Mouse (Mus musculus): ENCODE measurements around the gene Uso1. TPM values are rescaled to one million over a fixed set of nuclear protein-coding genes. Genes with fewer than 3 reads are reported as not detected.
A peak's percentile ranks its signal among the peaks of the same experiment; 100 is the strongest.

Gene Uso1
- 10 to 100 TPM; 75.5 to 85.8 TPM for total RNA-seq (2021)
- long read RNA-seq, experiment 1, transcript Uso1-201 (24 exons, 3,898 nt) = major isoform, 33 of 89 reads
- long read RNA-seq, experiment 1, partial matches to known transcripts = 8 of 89 reads
- long read RNA-seq, experiment 1, other reads (novel, unspliced or antisense) = 45 of 89 reads
- long read RNA-seq, experiment 2, transcript Uso1-201 (24 exons, 3,898 nt) = major isoform, 35 of 130 reads
- long read RNA-seq, experiment 2, partial matches to known transcripts = 5 of 130 reads
- long read RNA-seq, experiment 2, other reads (novel, unspliced or antisense) = 88 of 130 reads

DNA sequence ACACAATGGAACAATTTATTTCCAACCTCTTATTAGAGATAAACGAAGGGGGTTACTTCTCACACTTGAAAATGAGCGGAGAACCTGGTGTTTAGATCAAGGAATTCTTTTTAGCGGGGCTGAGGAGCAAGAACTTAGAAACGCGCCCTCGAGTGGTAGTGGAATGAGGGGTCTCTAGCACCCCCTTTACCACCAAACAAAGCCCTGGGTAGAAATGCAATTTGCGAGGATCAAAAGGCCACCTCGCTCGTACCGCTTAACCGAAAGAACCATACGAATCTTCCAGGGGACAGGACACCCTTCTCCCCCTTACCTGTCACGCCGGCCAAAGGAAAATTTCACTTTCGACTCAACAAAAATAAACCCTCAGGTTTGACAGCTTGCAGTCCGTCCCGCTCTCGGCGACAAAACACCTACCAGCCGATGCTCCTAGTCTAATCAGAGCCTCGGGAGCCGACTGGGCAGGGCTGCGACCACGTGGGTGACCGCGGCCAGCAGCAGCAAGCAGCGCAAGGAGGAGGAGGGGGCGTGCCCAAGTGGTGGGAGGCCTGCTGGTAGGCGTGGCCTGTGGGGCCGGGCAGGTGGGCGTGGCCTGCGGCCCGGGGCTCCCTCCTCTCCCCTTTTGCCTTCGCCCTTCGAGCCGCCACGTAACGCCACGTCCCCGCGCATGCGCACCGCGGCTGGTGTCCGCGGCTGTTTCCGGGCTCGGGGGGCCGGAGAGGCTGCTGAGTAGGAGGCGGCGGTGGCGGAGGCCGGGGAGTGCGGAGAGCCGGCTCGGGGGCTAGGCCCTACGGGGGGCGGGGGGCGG lies at the start of gene Uso1:
TSS of gene Uso1 (plus strand) at position 700 of the 808 bp plus-strand sequence.
- peak; percentile 99 to 100 for DNase-seq (ENCODE audit: low spot score in 2 of 2)

DNA sequence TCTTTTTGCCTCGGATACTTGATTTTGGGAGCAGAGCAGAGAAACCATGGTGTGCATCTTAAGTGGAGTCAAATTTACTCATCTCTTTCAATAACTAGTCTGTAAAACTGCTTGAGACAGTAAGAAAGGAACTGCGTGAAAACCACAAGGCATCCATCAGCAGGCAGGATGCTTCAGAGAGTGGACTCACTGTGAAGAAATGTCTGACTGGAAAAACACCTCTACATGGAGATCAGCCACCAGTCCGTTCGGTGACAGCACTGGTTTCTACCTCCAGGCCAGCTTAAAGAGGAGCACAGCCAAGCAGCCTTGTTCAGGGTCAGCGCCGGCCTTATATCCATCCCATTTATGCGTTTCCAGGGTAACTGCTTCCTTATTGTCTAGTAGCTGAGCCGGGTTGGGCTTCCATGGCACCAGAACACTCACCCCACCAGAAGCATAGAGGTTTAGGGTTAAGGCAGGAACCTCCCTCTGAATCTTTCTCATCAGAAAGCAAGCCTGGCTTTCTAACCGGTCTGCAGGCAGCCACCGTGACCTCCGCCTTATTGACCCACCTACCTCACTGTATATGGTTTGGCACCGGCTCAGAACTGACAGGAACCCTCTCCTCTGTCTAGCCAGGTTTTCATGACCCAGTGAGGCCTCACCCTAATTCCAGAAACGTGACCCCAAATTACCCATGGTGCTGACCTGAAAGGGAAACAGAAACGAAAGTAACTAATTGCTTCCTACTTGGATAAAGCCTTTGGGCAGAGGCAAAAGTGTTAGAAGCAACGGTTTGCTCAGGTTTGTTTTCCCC lies 44.3 kb upstream of the Uso1 start:
- DNase-seq (ENCODE audit: low spot score in 2 of 2) = no peak

DNA sequence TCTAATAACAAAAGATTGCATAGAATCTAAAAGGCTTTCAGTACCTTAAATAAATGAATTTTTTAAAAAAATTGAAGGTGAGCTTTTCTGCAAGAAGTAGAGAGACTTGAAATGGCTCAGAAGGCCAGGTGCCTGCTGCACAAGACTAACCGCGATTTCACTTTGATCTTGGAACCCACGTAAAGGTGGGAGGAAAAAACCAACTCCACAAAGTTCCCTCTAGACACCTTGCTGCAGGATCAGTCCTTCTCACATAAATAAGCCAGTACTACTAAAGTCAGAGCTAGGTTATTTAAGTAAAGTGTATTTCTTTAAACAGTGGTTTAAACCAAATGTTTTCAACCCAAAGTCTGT lies 43.7 kb upstream of the Uso1 start:
- no peak for DNase-seq (ENCODE audit: low spot score in 2 of 2)

GRCm38 (mm10) chr5:92096786-92097185 lies 41.0 kb upstream of the Uso1 start:
- DNase-seq (ENCODE audit: low spot score in 2 of 2) = peak in 1 of 2 experiments; percentile 18

GRCm38 (mm10) chr5:92097779-92098178 lies 40.0 kb upstream of the Uso1 start:
- DNase-seq (ENCODE audit: low spot score in 2 of 2) = no peak

DNA sequence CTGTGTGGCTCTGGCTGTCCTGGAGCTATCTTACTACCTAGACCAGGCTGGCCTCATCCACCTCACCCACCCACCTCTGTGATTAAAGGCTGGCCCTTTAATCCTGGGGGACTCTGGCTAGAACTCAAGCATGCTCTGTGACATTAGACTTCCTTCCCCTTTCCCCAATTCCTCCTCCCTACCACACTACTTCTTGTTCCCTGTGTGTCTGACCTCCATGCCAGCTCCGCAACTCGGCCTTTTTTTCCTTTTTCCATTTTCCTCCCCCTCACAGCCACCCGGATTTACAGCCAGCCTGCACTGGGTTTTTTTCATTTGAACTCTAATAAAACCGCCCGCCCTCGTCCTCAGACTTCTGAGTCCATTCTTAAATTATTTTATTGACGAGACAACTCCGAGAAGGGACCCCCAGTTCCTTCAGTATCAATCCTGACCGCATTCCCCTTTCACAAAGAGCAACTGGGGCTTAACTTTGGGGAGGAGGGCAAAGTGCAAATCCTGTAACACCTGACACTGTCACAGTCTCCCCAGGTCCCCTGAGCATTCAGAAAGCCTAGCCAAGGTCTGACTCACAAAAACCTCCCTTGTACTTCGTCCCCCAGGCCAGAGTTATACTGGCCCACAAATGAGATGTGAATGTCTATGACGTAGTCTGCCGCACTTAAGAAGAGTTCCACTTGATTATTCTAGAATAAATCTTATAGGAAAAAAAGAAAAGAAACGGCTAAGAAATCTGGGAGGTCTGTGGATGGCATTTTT lies 39.2 kb upstream of the Uso1 start:
- DNase-seq (ENCODE audit: low spot score in 2 of 2) = no peak

DNA sequence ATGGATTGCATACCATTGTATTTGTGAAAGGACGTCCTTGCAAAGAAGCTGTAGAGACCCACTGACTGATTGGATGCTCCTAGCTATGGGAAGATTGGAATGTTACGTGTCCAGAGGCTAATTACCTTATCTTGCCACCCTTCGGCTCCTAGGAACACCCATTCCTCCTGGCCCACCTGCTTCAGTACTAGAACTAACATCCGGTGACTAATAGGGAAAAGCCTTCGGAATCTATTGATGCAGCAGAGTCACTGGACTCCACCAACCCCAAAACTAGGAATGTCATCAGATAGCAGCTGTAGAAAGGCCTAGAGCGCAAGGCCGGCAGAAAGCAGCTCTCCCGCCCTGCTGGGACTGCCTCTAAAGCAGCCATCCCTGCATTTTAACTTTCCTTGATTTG lies 36.1 kb upstream of the Uso1 start:
- no peak for DNase-seq (ENCODE audit: low spot score in 2 of 2)

DNA sequence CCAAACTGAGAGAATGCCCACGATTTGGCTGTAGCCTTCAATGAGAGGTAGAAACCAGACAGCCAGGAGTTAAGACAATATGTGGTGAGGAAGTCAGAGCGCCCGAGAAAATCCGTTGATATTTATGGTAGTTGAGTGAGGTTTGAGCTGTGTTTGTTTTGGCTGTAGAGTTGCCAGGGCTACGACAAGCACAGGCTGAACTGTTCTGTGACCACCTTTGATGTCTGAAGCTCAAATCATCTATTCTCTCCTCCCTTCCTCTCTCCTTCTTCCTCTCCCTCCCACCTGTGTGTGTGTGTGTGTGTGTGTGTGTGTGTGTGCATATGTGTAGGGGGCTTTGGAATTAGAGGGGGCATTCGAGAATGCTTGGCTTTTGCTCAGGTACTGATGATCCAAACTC lies 34.7 kb upstream of the Uso1 start:
- no peak for DNase-seq (ENCODE audit: low spot score in 2 of 2)

DNA sequence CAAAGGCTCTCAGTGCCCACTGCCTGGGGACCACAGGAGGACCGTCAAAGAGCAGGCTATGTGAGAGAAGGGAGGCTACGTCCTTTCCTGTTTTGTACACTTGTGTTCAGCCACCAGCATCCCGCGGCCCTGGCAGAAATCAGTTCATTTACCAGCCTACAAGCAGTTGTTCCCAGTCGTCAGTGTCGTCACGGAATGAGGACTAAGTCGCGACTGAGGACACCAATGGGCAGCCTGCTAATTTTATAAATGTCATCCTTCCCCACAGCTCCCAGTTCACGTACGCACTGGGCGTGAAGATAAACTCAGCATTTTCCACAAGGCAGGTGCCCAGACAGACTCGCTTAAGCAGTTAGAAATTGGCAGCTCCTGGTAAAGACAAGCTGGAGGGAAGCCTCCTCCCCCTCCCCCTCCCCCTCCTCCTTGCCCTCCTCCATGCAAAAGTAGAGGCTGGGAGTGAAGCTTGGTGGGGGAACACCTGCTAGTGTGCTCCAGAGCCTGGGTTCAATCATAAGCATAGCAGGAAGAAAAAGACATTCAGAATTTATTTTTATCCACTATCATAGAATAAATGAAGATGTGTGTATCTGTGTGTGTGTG lies 33.8 kb upstream of the Uso1 start:
- no peak for DNase-seq (ENCODE audit: low spot score in 2 of 2)

- DNase-seq (ENCODE audit: low spot score in 2 of 2) = no peak
Measured at GRCm38 (mm10) chr5:92106327-92107125, 31.2 kb upstream of the Uso1 start.

GRCm38 (mm10) chr5:92107282-92107681 lies 30.5 kb upstream of the Uso1 start:
- no peak for DNase-seq (ENCODE audit: low spot score in 2 of 2)

- DNase-seq (ENCODE audit: low spot score in 2 of 2) = no peak
Measured at GRCm38 (mm10) chr5:92110818-92111355, 26.9 kb upstream of the Uso1 start.

GRCm38 (mm10) chr5:92112175-92112574 lies 25.6 kb upstream of the Uso1 start:
- DNase-seq (ENCODE audit: low spot score in 2 of 2) = no peak

DNA sequence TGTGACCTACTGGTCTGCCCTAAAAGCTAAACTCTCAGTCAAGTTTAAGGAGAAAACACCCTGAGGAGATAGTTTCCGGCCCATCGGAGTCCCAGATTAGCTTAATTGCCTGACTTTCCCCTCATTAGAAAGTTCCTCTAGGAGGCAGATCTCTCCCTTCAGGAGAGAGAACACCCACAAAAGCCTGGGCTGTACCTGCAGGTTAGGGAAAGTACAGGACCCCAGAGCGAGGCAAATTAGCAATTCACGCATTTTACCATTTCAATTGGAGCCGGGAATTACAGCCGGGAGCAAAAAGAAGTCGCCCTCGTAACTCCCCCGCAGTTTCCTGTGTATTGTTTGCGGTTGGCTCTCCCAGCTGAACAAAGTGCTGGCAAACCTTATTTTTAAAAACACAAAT lies 25.2 kb upstream of the Uso1 start:
- DNase-seq (ENCODE audit: low spot score in 2 of 2) = no peak

- no peak for DNase-seq (ENCODE audit: low spot score in 2 of 2)
Measured at GRCm38 (mm10) chr5:92113484-92113883, 24.3 kb upstream of the Uso1 start.

DNA sequence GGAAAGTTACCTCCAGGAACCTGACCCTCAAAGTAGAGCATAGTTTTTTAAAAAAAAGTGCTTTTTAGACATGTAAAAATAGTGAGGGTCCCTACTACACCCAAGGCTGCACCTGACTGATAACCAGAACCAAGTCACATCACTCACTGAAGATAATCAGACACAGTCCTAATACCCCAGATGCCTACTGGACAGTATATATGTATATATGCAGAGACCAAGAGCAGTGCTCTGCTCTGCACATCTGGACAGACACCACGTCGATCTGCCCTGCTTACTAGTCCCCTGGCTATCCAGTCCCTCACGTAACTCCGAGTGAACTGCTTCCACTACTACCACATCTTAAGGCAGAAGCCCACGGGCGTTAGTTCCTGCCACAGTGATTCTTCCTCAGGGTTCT lies 23.5 kb upstream of the Uso1 start:
- DNase-seq (ENCODE audit: low spot score in 2 of 2) = no peak

DNA sequence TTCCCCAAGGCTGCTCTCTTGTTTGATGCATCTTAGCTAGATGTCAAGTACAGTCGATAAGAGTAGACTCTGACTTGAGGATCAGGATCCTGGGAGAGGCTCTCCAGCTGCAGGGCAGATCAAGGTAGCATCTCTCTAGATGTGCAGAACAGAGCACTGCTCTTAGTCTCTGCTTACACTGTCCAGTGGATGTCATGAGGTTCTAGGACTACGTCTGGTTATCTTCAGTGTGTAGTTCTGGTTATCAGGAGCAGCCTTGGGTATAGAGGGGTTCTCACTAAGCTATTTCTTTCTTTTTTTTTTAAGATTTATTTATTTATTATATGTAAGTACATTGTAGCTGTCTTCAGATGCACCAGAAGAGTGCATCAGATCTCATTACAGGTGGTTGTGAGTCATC lies 22.8 kb upstream of the Uso1 start:
- no peak for DNase-seq (ENCODE audit: low spot score in 2 of 2)

GRCm38 (mm10) chr5:92117823-92118403 lies 19.8 kb upstream of the Uso1 start:
- peak; percentile 58 to 76 for DNase-seq (ENCODE audit: low spot score in 2 of 2)

GRCm38 (mm10) chr5:92121636-92122035 lies 16.1 kb upstream of the Uso1 start:
- no peak for DNase-seq (ENCODE audit: low spot score in 2 of 2)

Data from gastrocnemius, postnatal 4 days (tissue).